Mouse (Mus musculus) heart, postnatal 4 days (tissue): ENCODE measurements around the gene BC035947. TPM values are rescaled to one million over a fixed set of nuclear protein-coding genes. Genes with fewer than 3 reads are reported as not detected.
"Not testable (repeated sequence)": the region's sequence is repeated elsewhere in the genome, so short reads cannot be mapped to it uniquely, and the experiment has no call there.

Source experiments
- DNase-seq: peaks from one replicate; pipeline ENCODE4 v3.0.0; 2021
- total RNA-seq, 2 experiments: library from RNA; stranded (reverse); gene quantifications; 2 replicates each; pipeline ENCODE4 v1.2.3; 2021

BC035947 gene
- not detected for total RNA-seq

GRCm38 (mm10) chr1:78511621-78512160 is at the start of gene BC035947:
BC035947 (minus strand) TSS chr1:78512158.
- DNase-seq: peak; percentile 33

- DNase-seq: no peak
These were observed 42.2 kb upstream of the BC035947 start for GRCm38 (mm10) chr1:78554012-78554666.

GRCm38 (mm10) chr1:78548961-78549360 is 37.0 kb upstream of the BC035947 start:
- no peak for DNase-seq

GRCm38 (mm10) chr1:78546258-78546657 is 34.3 kb upstream of the BC035947 start:
- DNase-seq: no peak

GRCm38 (mm10) chr1:78543631-78544030 is 31.7 kb upstream of the BC035947 start:
- DNase-seq: not testable (repeated sequence)

- peak; percentile 36 for DNase-seq
These were observed 27.2 kb upstream of the BC035947 start for GRCm38 (mm10) chr1:78539166-78539565.

GRCm38 (mm10) chr1:78538396-78538795 is 26.4 kb upstream of the BC035947 start:
- no peak for DNase-seq

- peak; percentile 51 for DNase-seq
These were observed 25.6 kb upstream of the BC035947 start for GRCm38 (mm10) chr1:78537494-78538010.

- peak; percentile 88 for DNase-seq
These were observed 24.6 kb upstream of the BC035947 start for GRCm38 (mm10) chr1:78536310-78537164.

- DNase-seq: no peak
These were observed 22.6 kb upstream of the BC035947 start for GRCm38 (mm10) chr1:78534428-78535150.

- no peak for DNase-seq
These were observed 20.3 kb upstream of the BC035947 start for GRCm38 (mm10) chr1:78532184-78532800.

- no peak for DNase-seq
These were observed 18.7 kb upstream of the BC035947 start for GRCm38 (mm10) chr1:78530500-78531215.

- no peak for DNase-seq
These were observed 17.1 kb upstream of the BC035947 start for GRCm38 (mm10) chr1:78529011-78529410.

- no peak for DNase-seq
These were observed 16.4 kb upstream of the BC035947 start for GRCm38 (mm10) chr1:78528356-78528755.

- peak; percentile 74 for DNase-seq
These were observed 13.4 kb upstream of the BC035947 start for GRCm38 (mm10) chr1:78525189-78525886.

- DNase-seq: no peak
These were observed 6.9 kb upstream of the BC035947 start for GRCm38 (mm10) chr1:78518907-78519306.

- no peak for DNase-seq
These were observed 798 bp upstream of the BC035947 start for GRCm38 (mm10) chr1:78512756-78513155.

- DNase-seq: no peak
These were observed 1.1 kb downstream of the BC035947 start, which contains the start of gene Mogat1 for GRCm38 (mm10) chr1:78510862-78511261. Mogat1 (plus strand) TSS chr1:78510991.

GRCm38 (mm10) chr1:78507137-78507536 is 4.8 kb downstream of the BC035947 start:
- no peak for DNase-seq

- DNase-seq: no peak
These were observed 9.4 kb downstream of the BC035947 start for GRCm38 (mm10) chr1:78502527-78502926.

GRCm38 (mm10) chr1:78501856-78502255 is 10.1 kb downstream of the BC035947 start:
- DNase-seq: not testable (repeated sequence)
